Mouse (Mus musculus) thymus, adult 2 months (tissue): Measurements from ENCODE around the gene Mrps26. TPM values are rescaled to one million over a fixed set of nuclear protein-coding genes. Genes with fewer than 3 reads are reported as not detected.

Source experiments
- DNase-seq: peaks from one replicate; pipeline ENCODE4 v3.0.0; 2021
- H3K27ac ChIP-seq: fragments of 200-500 bp; 2 replicates; pipeline ENCODE4 v1.5.1; 2012; ENCODE audit warnings: low read length, control low read depth; ENCODE audit not compliant: control insufficient read depth, insufficient read depth
- H3K27me3 ChIP-seq: fragments of 200-500 bp; 2 replicates; pipeline ENCODE4 v1.6.1; 2012; ENCODE audit warnings: mild to moderate bottlenecking, low read length, moderate library complexity, mixed read lengths; ENCODE audit not compliant: control insufficient read depth, insufficient read depth
- H3K36me3 ChIP-seq: fragments of 200-500 bp; 2 replicates; pipeline ENCODE4 v1.6.1; 2012; ENCODE audit warnings: mild to moderate bottlenecking, low read length, moderate library complexity; ENCODE audit not compliant: control insufficient read depth, insufficient read depth
- H3K4me1 ChIP-seq: fragments of 200-500 bp; replicated peaks from 2 replicates; pipeline ENCODE4 v1.6.1; 2012; ENCODE audit warnings: low read length; ENCODE audit not compliant: control insufficient read depth, insufficient read depth
- H3K4me3 ChIP-seq: fragments of 200-500 bp; 2 replicates; pipeline ENCODE4 v1.5.1; 2012; ENCODE audit warnings: mild to moderate bottlenecking, low read length, control low read depth, moderate library complexity; ENCODE audit not compliant: control insufficient read depth, insufficient read depth
- CTCF ChIP-seq: fragments of 200-500 bp; IDR thresholded peaks from 2 replicates; pipeline ENCODE4 v1.5.1; 2012; ENCODE audit warnings: mild to moderate bottlenecking, control low read depth, low read length, moderate library complexity, borderline replicate concordance; ENCODE audit not compliant: control insufficient read depth, poor library complexity, insufficient read depth; ENCODE audit errors: extremely low read depth
- POLR2A ChIP-seq: fragments of 200-500 bp; IDR thresholded peaks from 2 replicates; pipeline ENCODE4 v1.6.1; 2012; ENCODE audit warnings: mild to moderate bottlenecking, low read length, control low read depth, moderate library complexity; ENCODE audit not compliant: control insufficient read depth, poor library complexity, insufficient read depth; ENCODE audit errors: extremely low read depth
- WGBS: fragments of 180-500 bp; shearing (Covaris S2); methylation state at CpG from one replicate; pipeline ENCODE4 v1.1.7; 2018; 5-methylcytosine and 5-hydroxymethylcytosine counted together
- polyA plus RNA-seq: library from polyadenylated mRNA; depleted of rRNA; stranded (reverse); fragments of >200 nt; gene quantifications from 2 replicates; pipeline ENCODE4 v1.2.3, GENCODE M21; 2012

Mrps26 gene
- polyA plus RNA-seq, 1 experiment: 112 TPM

- H3K36me3 ChIP-seq: peaks cover 71% of the 10 kb centered on the region
- H3K27ac ChIP-seq: no peak overlapping the region
Measured at GRCm38 (mm10) chr2:130546957-130547356, 16.6 kb upstream of the Mrps26 start.

GRCm38 (mm10) chr2:130554841-130555240, 8.7 kb upstream of the Mrps26 start:
- TF ChIP-seq POLR2A (no peak), CTCF (no peak)
- Histone ChIP-seq H3K27ac (no peak overlapping the region), H3K4me3 (no peak overlapping the region), H3K4me1 (peaks cover 15% of the 10 kb centered on the region), H3K27me3 (no peaks in the 10 kb centered on the region), H3K36me3 (peaks cover 36% of the 10 kb centered on the region)
- 19% methylated on average over 7 of the region's 7 CpGs for WGBS
- DNase-seq: peak; percentile 35

More at GRCm38 (mm10) chr2:130546957-130547356, 16.6 kb upstream of the Mrps26 start:
- H3K27me3 ChIP-seq: no peaks in the 10 kb centered on the region
- DNase-seq: no peak
- TF ChIP-seq CTCF: no peak
- 67% methylated on average over 8 of the region's 8 CpGs for WGBS
- H3K4me1 ChIP-seq: peaks cover 8% of the 10 kb centered on the region; the same call in 1 of the 2 replicates
- H3K4me3 ChIP-seq: no peak overlapping the region

GRCm38 (mm10) chr2:130556292-130556691, 7.2 kb upstream of the Mrps26 start:
- Histone ChIP-seq H3K27me3 (no peaks in the 10 kb centered on the region), H3K27ac (no peak overlapping the region), H3K4me3 (no peak overlapping the region), H3K36me3 (peaks cover 25% of the 10 kb centered on the region), H3K4me1 (peaks cover 15% of the 10 kb centered on the region)
- no peak for TF ChIP-seq POLR2A
- TF ChIP-seq CTCF: no peak
- no peak for DNase-seq
- whole genome bisulfite sequencing: 96% methylated on average over 1 of the region's 1 CpGs

- no peak overlapping the region for H3K4me3 ChIP-seq
- no peak for TF ChIP-seq POLR2A
- no peak for TF ChIP-seq CTCF
- no peak for DNase-seq
- H3K36me3 ChIP-seq: peaks cover 14% of the 10 kb centered on the region
- H3K27me3 ChIP-seq: no peaks in the 10 kb centered on the region
- H3K27ac ChIP-seq: no peak overlapping the region
- WGBS: 99% methylated on average over 2 of the region's 2 CpGs
- peaks cover 15% of the 10 kb centered on the region for H3K4me1 ChIP-seq
Measured at GRCm38 (mm10) chr2:130557462-130557861, 6.1 kb upstream of the Mrps26 start.

GRCm38 (mm10) chr2:130558015-130558414, 5.5 kb upstream of the Mrps26 start:
- TF ChIP-seq CTCF: no peak
- no peak for TF ChIP-seq POLR2A
- Histone ChIP-seq H3K27me3 (no peaks in the 10 kb centered on the region), H3K27ac (no peak overlapping the region), H3K36me3 (peaks cover 10% of the 10 kb centered on the region), H3K4me1 (peaks cover 21% of the 10 kb centered on the region), H3K4me3 (no peak overlapping the region)
- 74% methylated on average over 2 of the region's 2 CpGs for WGBS
- DNase-seq: no peak

- Histone ChIP-seq H3K36me3 (peaks cover 4% of the 10 kb centered on the region; the same call in 1 of the 2 replicates), H3K27ac (no peak overlapping the region), H3K4me1 (peaks cover 13% of the 10 kb centered on the region), H3K4me3 (peak overlapping the region; percentile 84), H3K27me3 (no peaks in the 10 kb centered on the region)
- 2% methylated on average over 23 of the region's 23 CpGs for WGBS
- DNase-seq: no peak
- TF ChIP-seq CTCF (no peak), POLR2A (no peak)
Measured at GRCm38 (mm10) chr2:130564063-130564462, 521 bp downstream of the Mrps26 start.

GRCm38 (mm10) chr2:130564983-130565382, 1.4 kb downstream of the Mrps26 start:
- TF ChIP-seq POLR2A: no peak
- TF ChIP-seq CTCF: no peak
- H3K4me3 ChIP-seq: no peak overlapping the region; the same call in 1 of the 2 replicates
- whole genome bisulfite sequencing: 96% methylated on average over 8 of the region's 8 CpGs

More at GRCm38 (mm10) chr2:130564983-130565382, 1.4 kb downstream of the Mrps26 start:
- no peak for DNase-seq
- H3K27me3 ChIP-seq: no peaks in the 10 kb centered on the region
- no peak overlapping the region for H3K27ac ChIP-seq
- peaks cover 13% of the 10 kb centered on the region for H3K4me1 ChIP-seq
- peaks cover 4% of the 10 kb centered on the region; the same call in 1 of the 2 replicates for H3K36me3 ChIP-seq
